Mouse (Mus musculus) forebrain, embryonic 11.5 days (tissue): Measurements from ENCODE around the gene Btbd1. TPM values are rescaled to one million over a fixed set of nuclear protein-coding genes. Genes with fewer than 3 reads are reported as not detected.

Experiments
- ATAC-seq: fragments of 200-750 bp; cut with Nextera tagmentation; replicated peaks from 2 replicates; pipeline ENCODE4 v1.8.0; 2017; ENCODE audit warnings: moderate TSS enrichment; ENCODE audit not compliant: low FRiP score
- DNase-seq: peaks from one replicate; pipeline ENCODE4 v3.0.0-alpha.2; 2017; ENCODE audit warnings: low spot score
- H3K27ac ChIP-seq: fragments of 300-500 bp; sonication (generic); 2 replicates; pipeline ENCODE4 v1.5.1; 2014; ENCODE audit warnings: low read depth, low read length
- H3K27me3 ChIP-seq: fragments of 300-500 bp; sonication (generic); 2 replicates; pipeline ENCODE4 v1.6.1; 2014; ENCODE audit warnings: mild to moderate bottlenecking, low read length, mixed read lengths; ENCODE audit not compliant: control insufficient read depth, insufficient read depth
- H3K36me3 ChIP-seq: fragments of 300-500 bp; sonication (generic); 2 replicates; pipeline ENCODE4 v1.6.1; 2014; ENCODE audit warnings: mild to moderate bottlenecking, low read length, moderate library complexity, mixed read lengths; ENCODE audit not compliant: control insufficient read depth, insufficient read depth
- H3K4me1 ChIP-seq: fragments of 300-500 bp; sonication (generic); replicated peaks from 2 replicates; pipeline ENCODE4 v1.6.1; 2014; ENCODE audit warnings: low read length, mixed read lengths; ENCODE audit not compliant: control insufficient read depth, insufficient read depth
- H3K4me2 ChIP-seq: fragments of 300-500 bp; sonication (generic); 2 replicates; pipeline ENCODE4 v1.6.1; 2014; ENCODE audit warnings: low read depth, mild to moderate bottlenecking, low read length, moderate library complexity, mixed read lengths; ENCODE audit not compliant: severe bottlenecking
- H3K4me3 ChIP-seq: fragments of 300-500 bp; sonication (generic); 2 replicates; pipeline ENCODE4 v1.5.1; 2014; ENCODE audit warnings: low read depth, low read length
- H3K9ac ChIP-seq: fragments of 300-500 bp; sonication (generic); 2 replicates; pipeline ENCODE4 v1.6.1; 2014; ENCODE audit warnings: low read length
- H3K9me3 ChIP-seq: fragments of 300-500 bp; sonication (generic); 2 replicates; pipeline ENCODE4 v1.6.1; 2016; ENCODE audit warnings: low read length, mixed read lengths; ENCODE audit not compliant: control insufficient read depth
- WGBS: fragments of 180-500 bp; shearing (Covaris S2); extraction: QIAGEN DNeasy Blood & Tissue Kit; methylation state at CpG from one replicate; pipeline ENCODE4 v1.1.7; 2014; 5-methylcytosine and 5-hydroxymethylcytosine counted together
- polyA plus RNA-seq: library from polyadenylated mRNA; unstranded; fragments of >200 nt; fragmentation: Nextera tagmentation; extraction: Ambion mirVana; gene quantifications from 2 replicates; pipeline ENCODE4 v1.2.1, GENCODE M21; 2014

Btbd1 gene
- polyA plus RNA-seq, 1 experiment from 2014 or later: 102 TPM

DNA sequence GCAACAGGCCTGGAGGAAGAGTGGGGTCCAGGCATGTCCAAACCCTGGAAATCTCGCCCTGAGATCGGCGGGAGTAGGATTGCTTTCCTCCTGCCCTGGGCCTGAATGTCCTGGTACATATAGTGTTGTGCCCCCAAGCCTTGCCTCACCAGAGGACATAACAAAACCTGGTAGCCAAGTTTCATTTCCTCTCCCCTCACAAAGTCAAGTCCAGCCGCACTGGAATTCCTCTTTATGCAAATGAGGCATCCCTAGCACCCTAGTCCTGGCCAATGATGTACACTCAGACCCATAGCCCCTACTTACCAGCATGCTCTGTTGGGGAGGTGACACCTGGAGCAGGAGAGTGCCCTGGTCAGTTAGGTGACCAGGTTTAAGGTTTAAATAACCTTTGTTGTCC, 27.0 kb upstream of the Btbd1 start:
- DNase-seq (no peak), ATAC-seq (no peak)
- Histone ChIP-seq H3K9ac (no peak overlapping the region), H3K27me3 (peaks cover 2% of the 10 kb centered on the region; the same call in 1 of the 2 replicates), H3K36me3 (no peaks in the 10 kb centered on the region), H3K4me3 (no peak overlapping the region), H3K4me2 (no peak overlapping the region), H3K4me1 (peaks cover 5% of the 10 kb centered on the region; the same call in 1 of the 2 replicates), H3K27ac (no peak overlapping the region), H3K9me3 (no peaks in the 10 kb centered on the region)
- WGBS: 74% methylated on average over 4 of the region's 4 CpGs

DNA sequence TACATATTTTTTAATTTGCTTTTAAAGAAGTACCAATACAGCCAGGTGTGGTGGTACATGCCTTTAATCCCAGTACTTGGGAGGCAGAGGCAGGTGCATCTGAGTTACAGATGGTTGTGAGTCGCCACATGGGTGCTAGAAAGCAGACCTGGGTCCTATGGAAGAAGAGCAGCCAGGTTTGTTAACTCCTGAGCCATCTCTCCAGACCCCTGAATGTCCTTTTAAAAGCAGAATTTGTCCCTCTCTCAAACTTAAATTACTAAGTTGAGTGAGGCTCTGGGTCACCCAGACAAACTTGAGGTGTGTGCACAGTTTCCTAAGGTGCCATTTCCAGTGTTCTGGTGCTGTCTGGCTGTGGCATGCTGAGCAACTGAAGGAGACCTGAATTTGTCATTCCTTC, 26.5 kb upstream of the Btbd1 start, which contains the start of gene Gm10160:
Gene Gm10160, minus strand, starts transcription at position 101 of the 400 bp plus-strand sequence.
- 68% methylated on average over 1 of the region's 1 CpGs for WGBS
- no peaks in the 10 kb centered on the region for H3K9me3 ChIP-seq
- H3K4me3 ChIP-seq: no peak within 1 kb of the TSS
- peaks cover 5% of the 10 kb centered on the region; the same call in 1 of the 2 replicates for H3K4me1 ChIP-seq
- no peaks in the 10 kb centered on the region for H3K36me3 ChIP-seq
- H3K27me3 ChIP-seq: peaks cover 2% of the 10 kb centered on the region; the same call in 1 of the 2 replicates
- no peak within 1 kb of the TSS for H3K27ac ChIP-seq
- H3K4me2 ChIP-seq: no peak within 1 kb of the TSS
- DNase-seq (no peak), ATAC-seq (no peak)
- no peak within 1 kb of the TSS for H3K9ac ChIP-seq

DNA sequence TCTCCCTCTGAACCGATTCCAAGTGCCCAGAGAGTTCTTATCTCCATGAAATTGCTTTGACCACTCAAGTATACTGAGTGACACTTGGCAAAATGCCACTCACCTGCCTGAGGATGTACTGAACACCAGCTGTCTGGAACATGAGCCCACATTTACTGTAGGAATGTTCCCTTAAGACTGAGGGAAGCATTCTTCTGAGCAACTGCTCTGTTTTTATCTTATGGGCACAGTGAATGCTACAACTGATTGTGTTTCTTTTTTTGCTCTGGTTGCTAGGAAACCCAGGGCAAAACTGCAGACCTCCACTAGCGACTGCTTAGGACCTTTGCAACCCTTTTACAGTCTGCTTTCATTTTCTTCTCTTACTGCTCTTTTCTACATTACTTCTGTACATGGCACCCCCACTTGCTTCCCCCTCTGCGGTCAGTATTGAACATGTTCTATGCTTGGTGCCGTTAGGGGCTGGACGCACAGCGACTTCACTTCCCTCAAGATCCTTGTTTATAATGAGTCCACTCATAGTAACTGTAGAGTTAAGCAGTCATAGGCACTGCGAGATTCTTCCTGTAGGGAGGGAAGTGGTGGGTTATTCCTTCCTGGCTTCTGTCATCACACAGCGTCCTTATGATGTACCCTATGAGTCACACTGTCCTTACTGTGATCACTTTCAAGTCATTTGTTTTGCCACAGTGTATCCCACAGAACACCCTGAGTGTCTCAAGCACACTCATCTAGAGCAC, 25.5 kb upstream of the Btbd1 start:
- H3K27ac ChIP-seq: no peak overlapping the region
- no peak overlapping the region for H3K4me3 ChIP-seq
- no peaks in the 10 kb centered on the region for H3K36me3 ChIP-seq
- H3K4me2 ChIP-seq: no peak overlapping the region
- WGBS: 77% methylated on average over 8 of the region's 8 CpGs
- ATAC-seq: no peak
- no peaks in the 10 kb centered on the region for H3K9me3 ChIP-seq
- peaks cover 2% of the 10 kb centered on the region; the same call in 1 of the 2 replicates for H3K27me3 ChIP-seq
- H3K4me1 ChIP-seq: peaks cover 3% of the 10 kb centered on the region; the same call in 1 of the 2 replicates
- no peak for DNase-seq
- no peak overlapping the region for H3K9ac ChIP-seq

DNA sequence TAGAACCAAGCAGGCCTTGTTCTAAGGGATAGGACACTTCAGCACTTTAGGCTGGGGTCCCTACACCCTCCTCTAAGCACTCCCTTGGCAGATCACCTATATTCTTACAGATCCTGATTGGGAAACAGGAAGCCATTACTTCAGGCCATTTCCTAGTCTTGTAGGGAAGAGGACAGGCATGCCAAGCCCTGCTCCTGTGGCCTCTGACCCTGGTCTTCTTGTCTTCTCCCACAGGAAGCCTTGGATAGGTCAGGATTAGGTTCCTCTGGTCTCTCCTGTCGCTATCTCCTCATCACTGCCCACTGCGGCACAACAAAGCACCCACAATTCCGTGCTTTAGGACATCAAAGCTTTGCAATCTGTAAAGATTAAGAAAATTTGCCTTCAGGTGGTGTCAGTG, 22.5 kb upstream of the Btbd1 start:
- ATAC-seq (no peak), DNase-seq (no peak)
- no peak overlapping the region for H3K4me2 ChIP-seq
- H3K4me3 ChIP-seq: no peak overlapping the region
- WGBS: 85% methylated on average over 3 of the region's 3 CpGs
- H3K9me3 ChIP-seq: no peaks in the 10 kb centered on the region
- peaks cover 3% of the 10 kb centered on the region for H3K4me1 ChIP-seq
- no peaks in the 10 kb centered on the region; the same call in 1 of the 2 replicates for H3K27me3 ChIP-seq
- H3K9ac ChIP-seq: no peak overlapping the region
- H3K36me3 ChIP-seq: no peaks in the 10 kb centered on the region
- H3K27ac ChIP-seq: no peak overlapping the region

DNA sequence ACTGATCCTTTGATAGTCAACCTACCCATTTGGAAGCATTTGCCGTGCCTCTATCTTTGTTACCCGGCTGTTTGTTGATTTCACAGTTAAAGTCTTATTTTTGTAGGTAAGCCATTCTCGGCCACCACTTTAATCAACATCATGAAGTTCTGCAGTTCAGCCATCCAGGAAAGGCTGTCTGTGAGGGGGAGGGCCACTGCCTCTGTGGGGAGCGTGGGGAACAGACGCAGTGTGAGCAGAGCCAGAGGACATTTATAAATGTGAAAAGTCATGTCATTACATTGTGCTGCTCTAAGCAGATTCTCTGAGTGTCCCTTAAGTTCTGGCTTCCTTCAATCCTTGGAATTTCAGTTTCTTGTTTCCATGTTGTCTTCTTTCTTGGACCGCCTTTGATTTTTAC, 20.9 kb upstream of the Btbd1 start:
- ATAC-seq: no peak
- WGBS: 87% methylated on average over 6 of the region's 6 CpGs

GRCm38 (mm10) chr7:81849633-81850032, 20.4 kb upstream of the Btbd1 start:
- Histone ChIP-seq H3K9ac (no peak overlapping the region), H3K36me3 (no peaks in the 10 kb centered on the region), H3K4me2 (no peak overlapping the region), H3K4me1 (peaks cover 3% of the 10 kb centered on the region; the same call in 1 of the 2 replicates), H3K9me3 (no peaks in the 10 kb centered on the region), H3K27ac (no peak overlapping the region), H3K4me3 (no peak overlapping the region), H3K27me3 (no peaks in the 10 kb centered on the region)
- WGBS: 91% methylated on average over 7 of the region's 7 CpGs
- no peak for DNase-seq
- no peak for ATAC-seq

More for the DNA sequence above, 20.9 kb upstream of the Btbd1 start:
- no peak overlapping the region for H3K9ac ChIP-seq
- no peak overlapping the region for H3K4me3 ChIP-seq
- no peak overlapping the region for H3K4me2 ChIP-seq
- peaks cover 3% of the 10 kb centered on the region for H3K4me1 ChIP-seq
- no peak overlapping the region for H3K27ac ChIP-seq
- no peaks in the 10 kb centered on the region for H3K27me3 ChIP-seq
- H3K36me3 ChIP-seq: no peaks in the 10 kb centered on the region
- H3K9me3 ChIP-seq: no peaks in the 10 kb centered on the region
- no peak for DNase-seq

GRCm38 (mm10) chr7:81849214-81849613, 20.0 kb upstream of the Btbd1 start:
- Histone ChIP-seq H3K36me3 (no peaks in the 10 kb centered on the region), H3K4me2 (no peak overlapping the region), H3K4me1 (peaks cover 3% of the 10 kb centered on the region; the same call in 1 of the 2 replicates), H3K9ac (no peak overlapping the region), H3K9me3 (no peaks in the 10 kb centered on the region), H3K27ac (no peak overlapping the region), H3K4me3 (no peak overlapping the region), H3K27me3 (no peaks in the 10 kb centered on the region)
- ATAC-seq (no peak), DNase-seq (no peak)
- WGBS: 91% methylated on average over 5 of the region's 5 CpGs

- ATAC-seq: peak; percentile 66; the same call in 1 of the 2 replicates
- 11% methylated on average over 4 of the region's 4 CpGs for WGBS
Observed at GRCm38 (mm10) chr7:81847777-81848176, 18.5 kb upstream of the Btbd1 start.

More at GRCm38 (mm10) chr7:81847777-81848176, 18.5 kb upstream of the Btbd1 start:
- H3K36me3 ChIP-seq: no peaks in the 10 kb centered on the region
- peaks cover 3% of the 10 kb centered on the region; the same call in 1 of the 2 replicates for H3K4me1 ChIP-seq
- no peaks in the 10 kb centered on the region for H3K9me3 ChIP-seq
- no peak overlapping the region for H3K9ac ChIP-seq
- no peak overlapping the region; the same call in 1 of the 2 replicates for H3K27ac ChIP-seq
- DNase-seq: peak; percentile 62
- no peak overlapping the region for H3K4me2 ChIP-seq
- no peak overlapping the region for H3K4me3 ChIP-seq
- H3K27me3 ChIP-seq: no peaks in the 10 kb centered on the region
